Mouse (Mus musculus) heart, embryonic 15.5 days (tissue): ENCODE results near the gene Pigs. TPM values are rescaled to one million over a fixed set of nuclear protein-coding genes. Genes with fewer than 3 reads are reported as not detected.

Experiments
- ATAC-seq: fragments of 200-750 bp; cut with Nextera tagmentation; replicated peaks from 2 replicates; pipeline ENCODE4 v1.8.0; 2017; ENCODE audit warnings: low read depth, moderate TSS enrichment; ENCODE audit not compliant: insufficient number of reproducible peaks, insufficient read depth, low FRiP score
- H3K27ac ChIP-seq: fragments of 300-500 bp; sonication (generic); 2 replicates; pipeline ENCODE4 v1.5.1; 2015; ENCODE audit warnings: mild to moderate bottlenecking, inconsistent platforms
- H3K27me3 ChIP-seq: fragments of 300-500 bp; sonication (generic); 2 replicates; pipeline ENCODE4 v1.6.1; 2015; ENCODE audit warnings: inconsistent platforms
- H3K36me3 ChIP-seq: fragments of 300-500 bp; sonication (generic); 2 replicates; pipeline ENCODE4 v1.6.1; 2015; ENCODE audit warnings: mild to moderate bottlenecking, inconsistent platforms
- H3K4me1 ChIP-seq: fragments of 300-500 bp; sonication (generic); replicated peaks from 2 replicates; pipeline ENCODE4 v1.6.1; 2015; ENCODE audit warnings: inconsistent platforms
- H3K4me2 ChIP-seq: fragments of 300-500 bp; sonication (generic); 2 replicates; pipeline ENCODE4 v1.6.1; 2015; ENCODE audit warnings: inconsistent platforms, mild to moderate bottlenecking, moderate library complexity
- H3K4me3 ChIP-seq: fragments of 300-500 bp; sonication (generic); 2 replicates; pipeline ENCODE4 v1.5.1; 2015; ENCODE audit warnings: mild to moderate bottlenecking, inconsistent platforms
- H3K9ac ChIP-seq: fragments of 300-500 bp; sonication (generic); 2 replicates; pipeline ENCODE4 v1.6.1; 2015; ENCODE audit warnings: mild to moderate bottlenecking, inconsistent platforms
- H3K9me3 ChIP-seq: fragments of 300-500 bp; sonication (generic); replicated peaks from 2 replicates; pipeline ENCODE4 v1.6.1; 2016; ENCODE audit warnings: inconsistent platforms
- WGBS: fragments of 180-500 bp; shearing (Covaris S2); methylation state at CpG from one replicate; pipeline ENCODE4 v1.1.7; 2015; ENCODE audit warnings: mixed read lengths; 5-methylcytosine and 5-hydroxymethylcytosine counted together
- polyA plus RNA-seq: library from polyadenylated mRNA; unstranded; fragments of >200 nt; fragmentation: Nextera tagmentation; extraction: Ambion mirVana; gene quantifications from 2 replicates; pipeline ENCODE4 v1.2.1, GENCODE M21; 2015

Pigs gene
- 46.1 and 62.4 TPM in 2 replicates for polyA plus RNA-seq

GRCm38 (mm10) chr11:78327634-78328511 is at the start of gene Pigs:
Gene Pigs, plus strand, starts transcription at chr11:78328415.
- peak within 1 kb of the TSS; percentile 91 for H3K4me3 ChIP-seq
- 10% methylated on average over 37 of the region's 37 CpGs for WGBS
- ATAC-seq: peak; percentile 94

GRCm38 (mm10) chr11:78278853-78279252 is 49.4 kb upstream of the Pigs start:
- Histone ChIP-seq H3K9me3 (no peaks in the 10 kb centered on the region), H3K36me3 (peaks cover 98% of the 10 kb centered on the region), H3K4me1 (0 out of 2 replicates have a peak, but pooled peaks cover 3% of the 10 kb centered on the region), H3K27me3 (no peaks in the 10 kb centered on the region), H3K4me2 (no peak overlapping the region), H3K4me3 (no peak overlapping the region), H3K27ac (no peak overlapping the region), H3K9ac (no peak overlapping the region)
- no peak for ATAC-seq
- 73% methylated on average over 7 of the region's 7 CpGs for WGBS

More at GRCm38 (mm10) chr11:78327634-78328511, at the start of gene Pigs:
- peak within 1 kb of the TSS; percentile 64 for H3K27ac ChIP-seq
- peaks cover 3% of the 10 kb centered on the region for H3K36me3 ChIP-seq
- peak within 1 kb of the TSS; percentile 84 for H3K9ac ChIP-seq
- H3K27me3 ChIP-seq: no peaks in the 10 kb centered on the region
- H3K4me2 ChIP-seq: peak within 1 kb of the TSS; percentile 90
- H3K4me1 ChIP-seq: peaks cover 21% of the 10 kb centered on the region
- no peaks in the 10 kb centered on the region for H3K9me3 ChIP-seq

- no peak for ATAC-seq
- Histone ChIP-seq H3K27me3 (no peaks in the 10 kb centered on the region), H3K9me3 (no peaks in the 10 kb centered on the region), H3K4me1 (0 out of 2 replicates have a peak, but pooled peaks cover 3% of the 10 kb centered on the region), H3K4me2 (no peak overlapping the region), H3K36me3 (peaks cover 98% of the 10 kb centered on the region), H3K4me3 (no peak overlapping the region), H3K9ac (no peak overlapping the region), H3K27ac (no peak overlapping the region)
- 91% methylated on average over 4 of the region's 4 CpGs for WGBS
Measured at GRCm38 (mm10) chr11:78279586-78279985, 48.6 kb upstream of the Pigs start.

GRCm38 (mm10) chr11:78289146-78289763 is 39.0 kb upstream of the Pigs start:
- 89% methylated on average over 7 of the region's 7 CpGs for WGBS

GRCm38 (mm10) chr11:78290654-78291053 is 37.6 kb upstream of the Pigs start, which contains the start of gene BC030499:
Gene BC030499, plus strand, starts transcription at chr11:78290841.
- H3K4me2 ChIP-seq: no peak within 1 kb of the TSS
- H3K4me1 ChIP-seq: no peaks in the 10 kb centered on the region
- H3K9ac ChIP-seq: no peak within 1 kb of the TSS
- no peaks in the 10 kb centered on the region for H3K9me3 ChIP-seq
- ATAC-seq: no peak
- H3K27me3 ChIP-seq: no peaks in the 10 kb centered on the region
- peaks cover 65% of the 10 kb centered on the region for H3K36me3 ChIP-seq
- 85% methylated on average over 4 of the region's 4 CpGs for WGBS
- H3K4me3 ChIP-seq: no peak within 1 kb of the TSS
- H3K27ac ChIP-seq: no peak within 1 kb of the TSS

More at GRCm38 (mm10) chr11:78289146-78289763, 39.0 kb upstream of the Pigs start:
- Histone ChIP-seq H3K9me3 (no peaks in the 10 kb centered on the region), H3K27ac (no peak overlapping the region), H3K4me2 (no peak overlapping the region), H3K36me3 (peaks cover 79% of the 10 kb centered on the region), H3K27me3 (no peaks in the 10 kb centered on the region), H3K4me1 (no peaks in the 10 kb centered on the region), H3K9ac (no peak overlapping the region), H3K4me3 (no peak overlapping the region)
- no peak for ATAC-seq

- no peak for ATAC-seq
- WGBS: 93% methylated on average over 6 of the region's 6 CpGs
Measured at GRCm38 (mm10) chr11:78294585-78294984, 33.6 kb upstream of the Pigs start.

GRCm38 (mm10) chr11:78300917-78301316 is 27.3 kb upstream of the Pigs start:
- no peaks in the 10 kb centered on the region; the same call in 1 of the 2 replicates for H3K9me3 ChIP-seq
- no peak for ATAC-seq
- 62% methylated on average over 7 of the region's 7 CpGs for WGBS
- H3K4me2 ChIP-seq: peak overlapping the region; percentile 83
- H3K27me3 ChIP-seq: no peaks in the 10 kb centered on the region
- peak overlapping the region; percentile 63 for H3K27ac ChIP-seq
- H3K9ac ChIP-seq: peak overlapping the region; percentile 75
- H3K36me3 ChIP-seq: peaks cover 21% of the 10 kb centered on the region
- H3K4me3 ChIP-seq: peak overlapping the region; percentile 74
- peaks cover 12% of the 10 kb centered on the region for H3K4me1 ChIP-seq

More at GRCm38 (mm10) chr11:78294585-78294984, 33.6 kb upstream of the Pigs start:
- no peak overlapping the region for H3K27ac ChIP-seq
- H3K4me3 ChIP-seq: no peak overlapping the region
- no peaks in the 10 kb centered on the region; the same call in 1 of the 2 replicates for H3K9me3 ChIP-seq
- H3K9ac ChIP-seq: no peak overlapping the region
- no peaks in the 10 kb centered on the region for H3K4me1 ChIP-seq
- no peaks in the 10 kb centered on the region for H3K27me3 ChIP-seq
- H3K4me2 ChIP-seq: no peak overlapping the region
- peaks cover 30% of the 10 kb centered on the region for H3K36me3 ChIP-seq

GRCm38 (mm10) chr11:78301357-78302084 is 26.7 kb upstream of the Pigs start, which contains the start of gene Spag5:
Gene Spag5, plus strand, starts transcription at chr11:78301529.
- no peaks in the 10 kb centered on the region for H3K27me3 ChIP-seq
- WGBS: under 1% methylated on average over 49 of the region's 49 CpGs
- peak within 1 kb of the TSS; percentile 83 for H3K4me2 ChIP-seq
- peak within 1 kb of the TSS; percentile 80 for H3K27ac ChIP-seq
- peaks cover 12% of the 10 kb centered on the region for H3K4me1 ChIP-seq
- H3K9ac ChIP-seq: peak within 1 kb of the TSS; percentile 75
- H3K4me3 ChIP-seq: peak within 1 kb of the TSS; percentile 74
- peak; percentile 99 for ATAC-seq
- no peaks in the 10 kb centered on the region; the same call in 1 of the 2 replicates for H3K9me3 ChIP-seq
- H3K36me3 ChIP-seq: peaks cover 21% of the 10 kb centered on the region

- no peak overlapping the region for H3K4me3 ChIP-seq
- ATAC-seq: no peak
- peaks cover 12% of the 10 kb centered on the region for H3K4me1 ChIP-seq
- H3K4me2 ChIP-seq: no peak overlapping the region
- no peak overlapping the region for H3K27ac ChIP-seq
- peaks cover 34% of the 10 kb centered on the region for H3K36me3 ChIP-seq
- no peaks in the 10 kb centered on the region for H3K9me3 ChIP-seq
- no peak overlapping the region for H3K9ac ChIP-seq
- H3K27me3 ChIP-seq: no peaks in the 10 kb centered on the region
- WGBS: 79% methylated on average over 4 of the region's 4 CpGs
Measured at GRCm38 (mm10) chr11:78305272-78305671, 22.9 kb upstream of the Pigs start.

GRCm38 (mm10) chr11:78310861-78311511 is 17.2 kb upstream of the Pigs start:
- ATAC-seq: no peak
- H3K4me3 ChIP-seq: no peak overlapping the region
- 90% methylated on average over 8 of the region's 8 CpGs for WGBS
- H3K4me2 ChIP-seq: no peak overlapping the region
- H3K4me1 ChIP-seq: no peaks in the 10 kb centered on the region; the same call in 1 of the 2 replicates
- no peaks in the 10 kb centered on the region for H3K27me3 ChIP-seq
- no peak overlapping the region for H3K9ac ChIP-seq
- H3K9me3 ChIP-seq: no peaks in the 10 kb centered on the region
- no peak overlapping the region for H3K27ac ChIP-seq
- H3K36me3 ChIP-seq: peaks cover 42% of the 10 kb centered on the region
